Mouse (Mus musculus) forebrain, embryonic 14.5 days (tissue): Measurements from ENCODE around the gene Osgep. TPM values are rescaled to one million over a fixed set of nuclear protein-coding genes. Genes with fewer than 3 reads are reported as not detected.

Experiments used
- ATAC-seq: fragments of 200-750 bp; cut with Nextera tagmentation; 2 replicates; pipeline ENCODE4 v1.8.0; 2017; ENCODE audit warnings: mild to moderate bottlenecking, moderate library complexity
- DNase-seq: peaks from one replicate; pipeline ENCODE4 v3.0.0-alpha.2; 2015; ENCODE audit warnings: low spot score
- H3K27ac ChIP-seq: fragments of 300-500 bp; sonication (generic); 2 replicates; pipeline ENCODE4 v1.5.1; 2014; ENCODE audit warnings: low read depth, mild to moderate bottlenecking, control low read depth, low read length, moderate library complexity
- H3K27me3 ChIP-seq: fragments of 300-500 bp; sonication (generic); replicated peaks from 2 replicates; pipeline ENCODE4 v1.6.1; 2014; ENCODE audit warnings: low read length, control low read depth, mixed read lengths; ENCODE audit not compliant: control insufficient read depth, insufficient read depth
- H3K36me3 ChIP-seq: fragments of 300-500 bp; sonication (generic); 2 replicates; pipeline ENCODE4 v1.6.1; 2014; ENCODE audit warnings: low read length, control low read depth; ENCODE audit not compliant: control insufficient read depth, insufficient read depth
- H3K4me1 ChIP-seq: fragments of 300-500 bp; sonication (generic); 2 replicates; pipeline ENCODE4 v1.6.1; 2014; ENCODE audit warnings: antibody characterized with exemption, low read length, control low read depth; ENCODE audit not compliant: control insufficient read depth, insufficient read depth
- H3K4me2 ChIP-seq: fragments of 300-500 bp; sonication (generic); 2 replicates; pipeline ENCODE4 v1.6.1; 2014; ENCODE audit warnings: mild to moderate bottlenecking, control low read depth, low read length
- H3K4me3 ChIP-seq: fragments of 300-500 bp; sonication (generic); 2 replicates; pipeline ENCODE4 v1.5.1; 2014; ENCODE audit warnings: low read depth, low read length, control low read depth
- H3K9ac ChIP-seq: fragments of 300-500 bp; sonication (generic); 2 replicates; pipeline ENCODE4 v1.6.1; 2014; ENCODE audit warnings: mild to moderate bottlenecking, low read length, control low read depth, moderate library complexity
- H3K9me3 ChIP-seq: fragments of 300-500 bp; sonication (generic); replicated peaks from 2 replicates; pipeline ENCODE4 v1.6.1; 2016; ENCODE audit warnings: low read length, control low read depth, mixed read lengths; ENCODE audit not compliant: control insufficient read depth
- WGBS: fragments of 180-500 bp; shearing (Covaris S2); extraction: QIAGEN DNeasy Blood & Tissue Kit; methylation state at CpG from one replicate; pipeline ENCODE4 v1.1.7; 2014; 5-methylcytosine and 5-hydroxymethylcytosine counted together
- polyA plus RNA-seq: library from polyadenylated mRNA; unstranded; fragments of >200 nt; fragmentation: Nextera tagmentation; extraction: Ambion mirVana; gene quantifications from 2 replicates; pipeline ENCODE4 v1.2.1, GENCODE M21; 2014

Osgep gene
- polyA plus RNA-seq, 1 experiment from 2014 or later: 180 TPM

- DNase-seq (no peak), ATAC-seq (no peak)
- no peaks in the 10 kb centered on the region for H3K36me3 ChIP-seq
- peak within 1 kb of the TSS; percentile 33 for H3K4me3 ChIP-seq
- H3K27ac ChIP-seq: no peak within 1 kb of the TSS
- no peaks in the 10 kb centered on the region for H3K4me1 ChIP-seq
- H3K9me3 ChIP-seq: no peaks in the 10 kb centered on the region
- H3K27me3 ChIP-seq: 0 out of 2 replicates have a peak, but pooled peaks cover 5% of the 10 kb centered on the region
- peak within 1 kb of the TSS; percentile 60 for H3K9ac ChIP-seq
- WGBS: 35% methylated on average over 7 of the region's 7 CpGs
- H3K4me2 ChIP-seq: peak within 1 kb of the TSS; percentile 64
These were observed 27.3 kb downstream of the Osgep start, which contains the start of gene Klhl33 for GRCm38 (mm10) chr14:50897374-50897765. Klhl33 (minus strand) TSS chr14:50897507.

- no peaks in the 10 kb centered on the region for H3K36me3 ChIP-seq
- peak overlapping the region; percentile 60 for H3K9ac ChIP-seq
- peak overlapping the region; percentile 64 for H3K4me2 ChIP-seq
- no peaks in the 10 kb centered on the region for H3K9me3 ChIP-seq
- H3K4me1 ChIP-seq: no peaks in the 10 kb centered on the region
- peak; percentile 38 for DNase-seq
- peak; percentile 75; the same call in 1 of the 2 replicates for ATAC-seq
- H3K4me3 ChIP-seq: peak overlapping the region; percentile 33
- 0 out of 2 replicates have a peak, but pooled peaks cover 5% of the 10 kb centered on the region for H3K27me3 ChIP-seq
- 13% methylated on average over 23 of the region's 23 CpGs for WGBS
- no peak overlapping the region for H3K27ac ChIP-seq
These were observed 27.8 kb downstream of the Osgep start for GRCm38 (mm10) chr14:50896747-50897373.

GRCm38 (mm10) chr14:50895985-50896746, 28.5 kb downstream of the Osgep start:
- no peak overlapping the region for H3K27ac ChIP-seq
- peak overlapping the region; percentile 33 for H3K4me3 ChIP-seq
- H3K9me3 ChIP-seq: no peaks in the 10 kb centered on the region
- 0 out of 2 replicates have a peak, but pooled peaks cover 5% of the 10 kb centered on the region for H3K27me3 ChIP-seq
- DNase-seq (no peak), ATAC-seq (peak; percentile 6; the same call in 1 of the 2 replicates)
- WGBS: 15% methylated on average over 19 of the region's 19 CpGs
- no peaks in the 10 kb centered on the region for H3K4me1 ChIP-seq
- peak overlapping the region; percentile 60 for H3K9ac ChIP-seq
- H3K36me3 ChIP-seq: no peaks in the 10 kb centered on the region
- H3K4me2 ChIP-seq: peak overlapping the region; percentile 64

- no peak overlapping the region for H3K4me3 ChIP-seq
- H3K4me2 ChIP-seq: no peak overlapping the region
- H3K4me1 ChIP-seq: no peaks in the 10 kb centered on the region
- DNase-seq: no peak
- no peaks in the 10 kb centered on the region for H3K36me3 ChIP-seq
- 0 out of 2 replicates have a peak, but pooled peaks cover 5% of the 10 kb centered on the region for H3K27me3 ChIP-seq
- no peak overlapping the region for H3K27ac ChIP-seq
- ATAC-seq: no peak
- H3K9ac ChIP-seq: no peak overlapping the region
- no peaks in the 10 kb centered on the region for H3K9me3 ChIP-seq
These were observed 29.3 kb downstream of the Osgep start for GRCm38 (mm10) chr14:50895407-50895806.

- Histone ChIP-seq H3K9me3 (no peaks in the 10 kb centered on the region), H3K4me3 (no peak overlapping the region), H3K36me3 (no peaks in the 10 kb centered on the region), H3K4me2 (no peak overlapping the region), H3K27me3 (0 out of 2 replicates have a peak, but pooled peaks cover 5% of the 10 kb centered on the region), H3K9ac (no peak overlapping the region), H3K27ac (no peak overlapping the region), H3K4me1 (no peaks in the 10 kb centered on the region)
- 81% methylated on average over 22 of the region's 22 CpGs for WGBS
- no peak for ATAC-seq
- DNase-seq: no peak
These were observed 31.9 kb downstream of the Osgep start for GRCm38 (mm10) chr14:50892541-50893459.

GRCm38 (mm10) chr14:50892091-50892490, 32.6 kb downstream of the Osgep start:
- no peak overlapping the region for H3K27ac ChIP-seq
- no peaks in the 10 kb centered on the region for H3K36me3 ChIP-seq
- WGBS: 93% methylated on average over 7 of the region's 7 CpGs
- 0 out of 2 replicates have a peak, but pooled peaks cover 5% of the 10 kb centered on the region for H3K27me3 ChIP-seq
- no peaks in the 10 kb centered on the region for H3K4me1 ChIP-seq
- no peak overlapping the region for H3K4me3 ChIP-seq
- H3K4me2 ChIP-seq: no peak overlapping the region
- DNase-seq (no peak), ATAC-seq (no peak)
- no peak overlapping the region for H3K9ac ChIP-seq
- H3K9me3 ChIP-seq: no peaks in the 10 kb centered on the region

GRCm38 (mm10) chr14:50891621-50892020, 33.1 kb downstream of the Osgep start:
- 92% methylated on average over 8 of the region's 8 CpGs for WGBS
- DNase-seq (no peak), ATAC-seq (no peak)
- Histone ChIP-seq H3K9me3 (no peaks in the 10 kb centered on the region), H3K36me3 (no peaks in the 10 kb centered on the region), H3K4me3 (no peak overlapping the region), H3K27ac (no peak overlapping the region), H3K9ac (no peak overlapping the region), H3K27me3 (0 out of 2 replicates have a peak, but pooled peaks cover 3% of the 10 kb centered on the region), H3K4me2 (no peak overlapping the region), H3K4me1 (no peaks in the 10 kb centered on the region)

- Histone ChIP-seq H3K9me3 (no peaks in the 10 kb centered on the region), H3K27me3 (no peaks in the 10 kb centered on the region), H3K36me3 (no peaks in the 10 kb centered on the region), H3K4me2 (no peak overlapping the region), H3K4me1 (no peaks in the 10 kb centered on the region), H3K4me3 (no peak overlapping the region), H3K27ac (no peak overlapping the region), H3K9ac (no peak overlapping the region)
- WGBS: 81% methylated on average over 6 of the region's 6 CpGs
- ATAC-seq (no peak), DNase-seq (no peak)
These were observed 48.3 kb downstream of the Osgep start for GRCm38 (mm10) chr14:50876236-50876950.
